Mouse (Mus musculus) cerebellum, postnatal 10 days (tissue): ENCODE results near the gene Vmn1r64.
"Not testable (repeated sequence)": the region's sequence is repeated elsewhere in the genome, so short reads cannot be mapped to it uniquely, and the experiment has no call there.

Source experiments
- DNase-seq, 2 experiments: peaks; one replicate each; pipeline ENCODE4 v3.0.0; 2021; ENCODE audit warnings: mixed read lengths in 2 of 2

Vmn1r64 gene

DNA sequence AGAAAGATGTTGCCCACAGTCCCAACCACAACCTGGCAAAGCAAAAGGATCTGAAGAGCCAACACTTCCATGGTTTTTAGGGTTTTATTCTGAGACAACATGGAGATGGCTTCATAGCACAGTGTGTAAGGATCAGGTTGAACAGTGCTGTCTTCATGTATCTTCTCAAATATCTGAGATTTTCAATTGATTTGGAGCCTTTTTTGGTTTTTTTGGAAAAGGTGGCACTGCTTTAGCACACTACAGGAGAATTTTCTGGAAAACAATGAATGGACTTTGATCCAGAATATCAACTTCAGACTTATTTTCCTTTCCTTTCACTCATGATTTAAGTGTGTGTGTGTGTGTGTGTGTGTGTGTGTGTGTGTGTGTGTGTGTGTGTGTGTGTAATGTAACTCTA, at the start of gene Vmn1r64:
Vmn1r64 (minus strand) TSS at position 101 of the 400 bp plus-strand sequence.
- DNase-seq = no peak

DNA sequence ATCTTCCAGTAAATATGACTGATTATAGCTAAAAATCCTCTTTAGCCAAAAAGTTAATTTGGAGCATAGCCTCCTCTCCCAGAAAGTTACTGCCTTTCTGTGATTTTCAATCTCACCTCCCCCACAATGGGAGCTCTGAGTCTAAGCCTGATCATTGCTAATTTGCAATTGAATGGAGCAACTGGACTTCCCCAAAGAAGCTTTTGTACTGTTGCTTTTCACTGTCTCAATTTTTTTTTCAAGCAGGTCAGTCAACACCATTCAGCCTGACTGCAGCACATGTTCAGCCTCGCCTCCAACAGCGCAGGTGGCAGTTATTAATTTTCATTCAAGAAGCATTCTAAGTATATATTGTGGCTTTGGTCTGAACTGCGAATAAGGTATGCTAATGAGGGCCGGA, 14.9 kb upstream of the Vmn1r64 start:
- DNase-seq = no peak

DNA sequence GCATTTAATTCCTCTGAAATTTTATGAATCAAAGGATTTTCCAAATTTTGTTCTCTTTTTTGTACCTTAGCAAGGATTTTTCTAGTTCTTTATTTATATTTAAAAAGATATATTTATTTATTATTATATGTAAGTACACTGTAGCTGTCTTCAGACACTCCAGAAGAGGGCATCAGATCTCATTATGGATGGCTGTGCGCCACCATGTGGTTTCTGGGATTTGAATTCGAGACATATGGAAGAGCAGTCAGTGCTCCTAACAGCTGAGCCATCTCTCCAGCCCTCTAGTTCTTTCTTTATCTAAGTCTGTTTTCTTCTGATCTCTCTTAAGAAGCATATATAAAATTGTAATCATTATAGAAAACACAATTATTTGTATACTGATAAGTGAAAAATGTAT, 12.9 kb upstream of the Vmn1r64 start:
- not testable (repeated sequence) for DNase-seq
